Mouse (Mus musculus): ENCODE measurements around the gene Rpl27. TPM values are rescaled to one million over a fixed set of nuclear protein-coding genes. Genes with fewer than 3 reads are reported as not detected.
A peak's percentile ranks its signal among the peaks of the same experiment; 100 is the strongest.
"Not testable (repeated sequence)": the region's sequence is repeated elsewhere in the genome, so short reads cannot be mapped to it uniquely, and the experiment has no call there.

Gene Rpl27
- polyA plus RNA-seq, 1 experiment from 2014 or later: 371 TPM

- no peak overlapping the region for H3K4me3 ChIP-seq (ENCODE audit: low read depth, low read length)
- no peaks in the 10 kb centered on the region for H3K9me3 ChIP-seq (replicated peaks; ENCODE audit: control insufficient read depth, low read length)
- ATAC-seq: no peak
- peaks cover 30% of the 10 kb centered on the region for H3K4me1 ChIP-seq (ENCODE audit: control insufficient read depth, insufficient read depth, low read length)
- peak overlapping the region; percentile 79; the same call in 1 of the 2 replicates for H3K9ac ChIP-seq (ENCODE audit: low read length)
- H3K36me3 ChIP-seq (ENCODE audit: control insufficient read depth, insufficient read depth, low read length): peaks cover 51% of the 10 kb centered on the region
- no peaks in the 10 kb centered on the region for H3K27me3 ChIP-seq (replicated peaks; ENCODE audit: control insufficient read depth, insufficient read depth, low read length)
- peak; percentile 65 for DNase-seq (ENCODE audit: low spot score)
- no peak overlapping the region for H3K27ac ChIP-seq (ENCODE audit: low read depth, low read length)
- 43% methylated on average over 13 of the region's 13 CpGs for WGBS
- peak overlapping the region; percentile 76 for H3K4me2 ChIP-seq (ENCODE audit: low read length)
Measured at GRCm38 (mm10) chr11:101462583-101463440, 20.7 kb downstream of the Rpl27 start.

- Histone ChIP-seq H3K9ac (ENCODE audit: low read length) (peak within 1 kb of the TSS; percentile 79), H3K27ac (ENCODE audit: low read depth, low read length) (peak within 1 kb of the TSS; percentile 84), H3K4me2 (ENCODE audit: low read length) (peak within 1 kb of the TSS; percentile 76), H3K27me3 (replicated peaks; ENCODE audit: control insufficient read depth, insufficient read depth, low read length) (no peaks in the 10 kb centered on the region), H3K4me3 (ENCODE audit: low read depth, low read length) (peak within 1 kb of the TSS; percentile 90), H3K4me1 (ENCODE audit: control insufficient read depth, insufficient read depth, low read length) (peaks cover 37% of the 10 kb centered on the region), H3K9me3 (replicated peaks; ENCODE audit: control insufficient read depth, low read length) (no peaks in the 10 kb centered on the region), H3K36me3 (ENCODE audit: control insufficient read depth, insufficient read depth, low read length) (peaks cover 36% of the 10 kb centered on the region)
- ATAC-seq: no peak
- WGBS: 17% methylated on average over 12 of the region's 12 CpGs
- no peak for DNase-seq (ENCODE audit: low spot score)
Measured at GRCm38 (mm10) chr11:101464211-101465100, 22.4 kb downstream of the Rpl27 start, which contains the start of gene Rnd2. TSS of gene Rnd2 (plus strand) at chr11:101464999.

GRCm38 (mm10) chr11:101465101-101465868, 23.2 kb downstream of the Rpl27 start:
- ATAC-seq: peak; percentile 38
- peak overlapping the region; percentile 84 for H3K27ac ChIP-seq (ENCODE audit: low read depth, low read length)
- peak overlapping the region; percentile 76 for H3K4me2 ChIP-seq (ENCODE audit: low read length)
- 2% methylated on average over 51 of the region's 51 CpGs for WGBS
- H3K4me1 ChIP-seq (ENCODE audit: control insufficient read depth, insufficient read depth, low read length): peaks cover 37% of the 10 kb centered on the region
- H3K9ac ChIP-seq (ENCODE audit: low read length): peak overlapping the region; percentile 79
- no peaks in the 10 kb centered on the region for H3K27me3 ChIP-seq (replicated peaks; ENCODE audit: control insufficient read depth, insufficient read depth, low read length)
- peaks cover 29% of the 10 kb centered on the region for H3K36me3 ChIP-seq (ENCODE audit: control insufficient read depth, insufficient read depth, low read length)
- peak overlapping the region; percentile 90 for H3K4me3 ChIP-seq (ENCODE audit: low read depth, low read length)
- DNase-seq (ENCODE audit: low spot score): peak; percentile 69
- no peaks in the 10 kb centered on the region for H3K9me3 ChIP-seq (replicated peaks; ENCODE audit: control insufficient read depth, low read length)

GRCm38 (mm10) chr11:101465869-101466551, 23.9 kb downstream of the Rpl27 start, which contains the start of gene Vat1:
TSS of gene Vat1 (minus strand) at chr11:101466230.
- 1% methylated on average over 58 of the region's 60 CpGs for WGBS
- H3K4me1 ChIP-seq (ENCODE audit: control insufficient read depth, insufficient read depth, low read length): peaks cover 37% of the 10 kb centered on the region
- peak within 1 kb of the TSS; percentile 79 for H3K9ac ChIP-seq (ENCODE audit: low read length)

GRCm38 (mm10) chr11:101466552-101466950, 24.5 kb downstream of the Rpl27 start:
- H3K4me2 ChIP-seq (ENCODE audit: low read length): peak overlapping the region; percentile 76
- not testable (repeated sequence) for ATAC-seq; H3K27ac ChIP-seq (ENCODE audit: low read depth, low read length); DNase-seq (ENCODE audit: low spot score); H3K9me3 ChIP-seq (replicated peaks; ENCODE audit: control insufficient read depth, low read length); H3K9ac ChIP-seq (ENCODE audit: low read length); H3K27me3 ChIP-seq (replicated peaks; ENCODE audit: control insufficient read depth, insufficient read depth, low read length)
- peaks cover 29% of the 10 kb centered on the region for H3K36me3 ChIP-seq (ENCODE audit: control insufficient read depth, insufficient read depth, low read length)
- WGBS: 54% methylated on average over 5 of the region's 5 CpGs
- peak overlapping the region; percentile 90 for H3K4me3 ChIP-seq (ENCODE audit: low read depth, low read length)
- peaks cover 37% of the 10 kb centered on the region for H3K4me1 ChIP-seq (ENCODE audit: control insufficient read depth, insufficient read depth, low read length)

More at GRCm38 (mm10) chr11:101465869-101466551, 23.9 kb downstream of the Rpl27 start, which contains the start of gene Vat1:
- DNase-seq (ENCODE audit: low spot score) (peak; percentile 81), ATAC-seq (peak; percentile 56)
- Histone ChIP-seq H3K27me3 (replicated peaks; ENCODE audit: control insufficient read depth, insufficient read depth, low read length) (no peaks in the 10 kb centered on the region), H3K4me3 (ENCODE audit: low read depth, low read length) (peak within 1 kb of the TSS; percentile 90), H3K4me2 (ENCODE audit: low read length) (peak within 1 kb of the TSS; percentile 82), H3K36me3 (ENCODE audit: control insufficient read depth, insufficient read depth, low read length) (peaks cover 29% of the 10 kb centered on the region), H3K9me3 (replicated peaks; ENCODE audit: control insufficient read depth, low read length) (no peaks in the 10 kb centered on the region), H3K27ac (ENCODE audit: low read depth, low read length) (peak within 1 kb of the TSS; percentile 87)

GRCm38 (mm10) chr11:101467477-101468262, 25.6 kb downstream of the Rpl27 start:
- Histone ChIP-seq H3K9me3 (replicated peaks; ENCODE audit: control insufficient read depth, low read length) (no peaks in the 10 kb centered on the region), H3K27me3 (replicated peaks; ENCODE audit: control insufficient read depth, insufficient read depth, low read length) (no peaks in the 10 kb centered on the region), H3K27ac (ENCODE audit: low read depth, low read length) (peak overlapping the region; percentile 87), H3K4me2 (ENCODE audit: low read length) (peak overlapping the region; percentile 82), H3K36me3 (ENCODE audit: control insufficient read depth, insufficient read depth, low read length) (peaks cover 19% of the 10 kb centered on the region), H3K9ac (ENCODE audit: low read length) (peak overlapping the region; percentile 88), H3K4me3 (ENCODE audit: low read depth, low read length) (peak overlapping the region; percentile 78), H3K4me1 (ENCODE audit: control insufficient read depth, insufficient read depth, low read length) (peaks cover 36% of the 10 kb centered on the region)
- under 1% methylated on average over 52 of the region's 54 CpGs for WGBS
- DNase-seq (ENCODE audit: low spot score) (peak; percentile 86), ATAC-seq (peak; percentile 72)

GRCm38 (mm10) chr11:101468263-101468688, 26.2 kb downstream of the Rpl27 start:
- H3K4me1 ChIP-seq (ENCODE audit: control insufficient read depth, insufficient read depth, low read length): peaks cover 30% of the 10 kb centered on the region
- DNase-seq (ENCODE audit: low spot score): no peak
- ATAC-seq: peak; percentile 40; the same call in 1 of the 2 replicates

More at GRCm38 (mm10) chr11:101468263-101468688, 26.2 kb downstream of the Rpl27 start:
- peak overlapping the region; percentile 87 for H3K27ac ChIP-seq (ENCODE audit: low read depth, low read length)
- peaks cover 15% of the 10 kb centered on the region; the same call in 1 of the 2 replicates for H3K36me3 ChIP-seq (ENCODE audit: control insufficient read depth, insufficient read depth, low read length)
- H3K4me3 ChIP-seq (ENCODE audit: low read depth, low read length): peak overlapping the region; percentile 78
- H3K4me2 ChIP-seq (ENCODE audit: low read length): peak overlapping the region; percentile 82
- peak overlapping the region; percentile 88 for H3K9ac ChIP-seq (ENCODE audit: low read length)
- WGBS: under 1% methylated on average over 29 of the region's 31 CpGs
- H3K9me3 ChIP-seq (replicated peaks; ENCODE audit: control insufficient read depth, low read length): no peaks in the 10 kb centered on the region
- no peaks in the 10 kb centered on the region for H3K27me3 ChIP-seq (replicated peaks; ENCODE audit: control insufficient read depth, insufficient read depth, low read length)
